Mouse (Mus musculus) neural tube, embryonic 11.5 days (tissue): ENCODE data around the gene Elmo2. TPM values are rescaled to one million over a fixed set of nuclear protein-coding genes. Genes with fewer than 3 reads are reported as not detected.

Source experiments
- ATAC-seq: fragments of 200-750 bp; cut with Nextera tagmentation; 2 replicates; pipeline ENCODE4 v1.8.0; 2017; ENCODE audit warnings: moderate number of reproducible peaks, mild to moderate bottlenecking, moderate TSS enrichment, moderate library complexity; ENCODE audit not compliant: insufficient read depth, low FRiP score, low TSS enrichment
- DNase-seq: peaks from one replicate; pipeline ENCODE4 v3.0.0-alpha.2; 2015; ENCODE audit warnings: low spot score
- H3K27ac ChIP-seq: fragments of 300-500 bp; sonication (generic); 2 replicates; pipeline ENCODE4 v1.5.1; 2014; ENCODE audit warnings: low read depth, mild to moderate bottlenecking, low read length
- H3K27me3 ChIP-seq: fragments of 300-500 bp; sonication (generic); 2 replicates; pipeline ENCODE4 v1.6.1; 2014; ENCODE audit warnings: mild to moderate bottlenecking, low read length, mixed read lengths; ENCODE audit not compliant: control insufficient read depth, insufficient read depth
- H3K36me3 ChIP-seq: fragments of 300-500 bp; sonication (generic); 2 replicates; pipeline ENCODE4 v1.6.1; 2014; ENCODE audit warnings: mild to moderate bottlenecking, low read length, moderate library complexity, mixed read lengths; ENCODE audit not compliant: control insufficient read depth, insufficient read depth
- H3K4me1 ChIP-seq: fragments of 300-500 bp; sonication (generic); 2 replicates; pipeline ENCODE4 v1.6.1; 2014; ENCODE audit warnings: low read length, mixed read lengths; ENCODE audit not compliant: control insufficient read depth, insufficient read depth
- H3K4me2 ChIP-seq: fragments of 300-500 bp; sonication (generic); 2 replicates; pipeline ENCODE4 v1.6.1; 2014; ENCODE audit warnings: low read depth, mild to moderate bottlenecking, moderate library complexity
- H3K4me3 ChIP-seq: fragments of 300-500 bp; sonication (generic); 2 replicates; pipeline ENCODE4 v1.5.1; 2014; ENCODE audit warnings: low read depth, low read length
- H3K9ac ChIP-seq: fragments of 300-500 bp; sonication (generic); 2 replicates; pipeline ENCODE4 v1.6.1; 2014; ENCODE audit warnings: mild to moderate bottlenecking, low read length
- H3K9me3 ChIP-seq: fragments of 300-500 bp; sonication (generic); 2 replicates; pipeline ENCODE4 v1.6.1; 2016; ENCODE audit warnings: low read length; ENCODE audit not compliant: control insufficient read depth
- WGBS: fragments of 180-500 bp; shearing (Covaris S2); extraction: QIAGEN DNeasy Blood & Tissue Kit; methylation state at CpG from one replicate; pipeline ENCODE4 v1.1.7; 2014; 5-methylcytosine and 5-hydroxymethylcytosine counted together
- polyA plus RNA-seq: library from polyadenylated mRNA; unstranded; fragments of >200 nt; fragmentation: Nextera tagmentation; extraction: Ambion mirVana; gene quantifications from 2 replicates; pipeline ENCODE4 v1.2.1, GENCODE M21; 2014

Elmo2 gene
- polyA plus RNA-seq, 1 experiment from 2014 or later = 97.7 TPM

- no peaks in the 10 kb centered on the region for H3K36me3 ChIP-seq
These were observed 42.6 kb downstream of the Elmo2 start for GRCm38 (mm10) chr2:165283644-165284043.

GRCm38 (mm10) chr2:165281779-165282311 lies 44.4 kb downstream of the Elmo2 start:
- ATAC-seq (no peak), DNase-seq (no peak)
- Histone ChIP-seq H3K4me1 (peaks cover 2% of the 10 kb centered on the region), H3K4me2 (no peak overlapping the region), H3K9me3 (no peaks in the 10 kb centered on the region), H3K27me3 (no peaks in the 10 kb centered on the region), H3K27ac (no peak overlapping the region), H3K9ac (no peak overlapping the region), H3K4me3 (no peak overlapping the region), H3K36me3 (no peaks in the 10 kb centered on the region; the same call in 1 of the 2 replicates)
- WGBS = 69% methylated on average over 5 of the region's 6 CpGs

More at GRCm38 (mm10) chr2:165283644-165284043, 42.6 kb downstream of the Elmo2 start:
- H3K9ac ChIP-seq = no peak overlapping the region
- H3K9me3 ChIP-seq = no peaks in the 10 kb centered on the region
- H3K27me3 ChIP-seq = no peaks in the 10 kb centered on the region
- ATAC-seq = no peak
- 89% methylated on average over 3 of the region's 3 CpGs for WGBS
- H3K27ac ChIP-seq = no peak overlapping the region
- H3K4me3 ChIP-seq = no peak overlapping the region
- peaks cover 7% of the 10 kb centered on the region for H3K4me1 ChIP-seq
- no peak overlapping the region for H3K4me2 ChIP-seq
- no peak for DNase-seq

DNA sequence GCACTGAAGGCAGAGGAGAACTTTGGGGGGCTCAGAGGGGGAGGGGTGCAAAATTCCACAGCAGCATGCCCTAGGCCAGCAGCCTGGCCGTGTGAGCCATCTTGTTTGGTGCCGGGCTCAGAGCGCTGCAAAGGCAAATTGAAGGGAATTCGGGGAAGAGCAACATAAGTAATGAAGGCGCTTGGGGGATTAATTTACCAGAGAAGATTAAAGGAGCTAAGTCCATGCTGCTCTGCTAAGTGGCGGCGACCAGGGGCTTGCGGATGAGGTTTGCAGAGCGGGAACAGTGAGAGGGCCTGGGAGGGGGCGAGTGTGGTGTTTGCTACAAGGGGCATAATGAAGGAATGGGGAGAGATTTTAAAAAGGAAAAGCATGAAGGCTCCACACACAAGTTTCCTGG lies 46.9 kb downstream of the Elmo2 start:
- no peaks in the 10 kb centered on the region; the same call in 1 of the 2 replicates for H3K36me3 ChIP-seq
- WGBS = 68% methylated on average over 10 of the region's 10 CpGs

DNA sequence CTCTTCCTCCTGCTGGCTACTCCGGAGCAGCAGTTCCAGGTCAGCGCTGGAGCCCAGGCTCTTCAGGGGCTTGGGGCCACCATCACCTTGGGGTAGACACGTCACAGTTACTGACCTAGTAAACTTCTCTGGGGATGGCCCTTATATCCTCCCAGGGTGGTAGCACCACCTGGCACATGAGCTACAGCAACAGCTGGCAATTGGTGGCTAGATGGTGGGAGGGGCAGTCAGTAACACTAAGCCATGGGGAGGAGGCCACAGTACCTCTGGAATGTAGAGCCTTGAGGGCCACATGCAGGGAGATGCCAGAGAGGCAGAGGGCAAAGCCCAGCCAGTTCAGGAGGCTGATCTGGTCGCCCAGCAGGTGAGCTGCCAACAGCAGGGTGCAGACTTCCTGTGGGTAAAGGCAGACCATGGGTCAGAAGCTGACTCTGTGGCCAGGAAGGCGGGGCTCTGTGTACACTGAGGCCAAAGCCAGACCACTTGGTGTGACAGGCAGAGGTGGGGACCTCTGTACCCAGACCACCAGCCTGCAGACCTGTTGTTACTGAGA lies 49.0 kb downstream of the Elmo2 start:
- Histone ChIP-seq H3K27me3 (no peaks in the 10 kb centered on the region), H3K9ac (no peak overlapping the region), H3K9me3 (no peaks in the 10 kb centered on the region), H3K4me2 (no peak overlapping the region), H3K4me3 (no peak overlapping the region), H3K36me3 (no peaks in the 10 kb centered on the region; the same call in 1 of the 2 replicates), H3K4me1 (peaks cover 5% of the 10 kb centered on the region; the same call in 1 of the 2 replicates), H3K27ac (no peak overlapping the region)
- 86% methylated on average over 5 of the region's 5 CpGs for WGBS
- ATAC-seq (no peak), DNase-seq (no peak)

More for the DNA sequence above, 46.9 kb downstream of the Elmo2 start:
- H3K27me3 ChIP-seq = no peaks in the 10 kb centered on the region
- H3K4me1 ChIP-seq = peaks cover 2% of the 10 kb centered on the region; the same call in 1 of the 2 replicates
- no peak overlapping the region for H3K4me2 ChIP-seq
- ATAC-seq (no peak), DNase-seq (no peak)
- H3K9ac ChIP-seq = no peak overlapping the region
- no peak overlapping the region for H3K4me3 ChIP-seq
- no peak overlapping the region for H3K27ac ChIP-seq
- no peaks in the 10 kb centered on the region for H3K9me3 ChIP-seq

GRCm38 (mm10) chr2:165275824-165276223 lies 50.5 kb downstream of the Elmo2 start:
- 27% methylated on average over 8 of the region's 8 CpGs for WGBS
- DNase-seq (peak; percentile 77), ATAC-seq (peak; percentile 35; the same call in 1 of the 2 replicates)
- H3K4me1 ChIP-seq = peaks cover 11% of the 10 kb centered on the region
- no peaks in the 10 kb centered on the region for H3K27me3 ChIP-seq
- H3K27ac ChIP-seq = no peak overlapping the region
- H3K9ac ChIP-seq = no peak overlapping the region
- H3K9me3 ChIP-seq = no peaks in the 10 kb centered on the region
- no peak overlapping the region for H3K4me2 ChIP-seq
- no peak overlapping the region for H3K4me3 ChIP-seq
- no peaks in the 10 kb centered on the region; the same call in 1 of the 2 replicates for H3K36me3 ChIP-seq

DNA sequence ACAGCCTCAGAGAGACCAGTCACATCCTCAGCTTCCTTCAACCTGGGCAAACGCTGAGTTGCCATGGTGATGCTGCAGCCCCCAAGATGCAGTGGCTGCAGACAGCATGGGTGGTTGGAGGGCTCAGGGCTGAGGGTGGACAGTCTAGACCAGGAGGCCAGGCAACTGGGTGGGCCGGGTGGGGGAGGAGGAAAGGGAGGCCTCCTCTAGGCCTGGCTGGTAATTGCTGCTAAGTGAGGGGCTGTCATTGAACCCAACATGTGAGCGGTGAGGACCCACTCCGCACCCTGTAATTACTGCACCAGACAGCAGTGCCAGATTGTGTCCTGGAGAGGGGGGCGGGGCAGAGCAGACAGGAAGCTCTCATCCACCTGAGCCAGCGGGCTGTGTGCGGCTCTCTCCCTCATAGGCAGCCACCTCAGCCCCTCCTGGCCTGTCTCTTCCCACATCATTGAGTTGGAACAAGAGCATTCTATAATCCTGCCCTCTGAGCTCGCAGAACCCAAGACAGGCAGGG lies 51.1 kb downstream of the Elmo2 start:
- H3K9ac ChIP-seq = no peak overlapping the region
- H3K27me3 ChIP-seq = no peaks in the 10 kb centered on the region
- ATAC-seq (peak; percentile 35), DNase-seq (no peak)
- no peak overlapping the region for H3K27ac ChIP-seq
- 32% methylated on average over 8 of the region's 8 CpGs for WGBS
- no peak overlapping the region for H3K4me2 ChIP-seq
- H3K9me3 ChIP-seq = no peaks in the 10 kb centered on the region
- no peak overlapping the region for H3K4me3 ChIP-seq
- H3K36me3 ChIP-seq = no peaks in the 10 kb centered on the region; the same call in 1 of the 2 replicates
- H3K4me1 ChIP-seq = peaks cover 11% of the 10 kb centered on the region

DNA sequence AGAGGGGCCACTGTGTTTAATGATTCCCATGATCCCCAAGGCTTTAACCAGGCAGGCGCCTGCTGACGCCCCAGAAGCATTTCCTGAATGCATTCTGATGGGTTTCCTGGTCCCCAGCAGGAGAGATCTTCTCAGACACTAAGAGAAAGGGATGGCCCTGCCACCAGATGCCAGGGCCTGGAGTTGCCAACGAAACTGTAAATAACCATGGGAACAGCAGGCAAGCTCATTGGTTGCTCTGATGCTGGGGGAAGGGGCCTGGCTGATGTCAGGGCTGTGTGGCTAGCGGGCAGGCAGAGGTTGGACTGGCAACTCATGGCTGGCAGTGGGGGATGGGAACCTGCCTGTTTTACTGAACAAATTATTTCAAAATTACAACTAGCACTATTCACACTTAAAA lies 52.7 kb downstream of the Elmo2 start:
- Histone ChIP-seq H3K9me3 (no peaks in the 10 kb centered on the region), H3K27ac (no peak overlapping the region), H3K36me3 (no peaks in the 10 kb centered on the region; the same call in 1 of the 2 replicates), H3K4me1 (peaks cover 11% of the 10 kb centered on the region), H3K27me3 (no peaks in the 10 kb centered on the region), H3K4me3 (no peak overlapping the region), H3K4me2 (no peak overlapping the region), H3K9ac (no peak overlapping the region)
- ATAC-seq (no peak), DNase-seq (no peak)
- WGBS = 36% methylated on average over 4 of the region's 4 CpGs

DNA sequence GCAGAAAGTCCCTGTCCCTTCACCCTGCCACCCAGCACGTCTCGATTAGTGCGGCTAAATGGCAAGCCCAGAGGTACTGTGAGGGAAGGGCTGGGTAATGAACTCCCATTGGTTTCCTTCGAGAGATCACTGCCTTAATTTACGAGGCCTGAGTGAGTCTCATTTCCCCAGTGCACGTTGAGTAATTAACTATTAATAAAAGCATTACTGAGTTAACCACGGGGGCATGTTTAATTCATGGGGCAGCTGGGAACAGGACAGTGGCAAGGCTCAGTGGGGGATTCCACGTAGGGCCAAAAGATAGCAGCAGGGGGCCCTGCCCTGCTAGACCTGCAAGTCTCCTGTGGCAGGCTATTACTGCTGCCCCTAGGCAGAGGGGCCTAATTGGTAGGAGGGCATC lies 55.0 kb downstream of the Elmo2 start:
- 0 out of 2 replicates have a peak, but pooled peaks cover 2% of the 10 kb centered on the region for H3K27me3 ChIP-seq
- no peaks in the 10 kb centered on the region for H3K9me3 ChIP-seq
- H3K4me3 ChIP-seq = no peak overlapping the region
- H3K27ac ChIP-seq = no peak overlapping the region
- peaks cover 11% of the 10 kb centered on the region for H3K4me1 ChIP-seq
- H3K4me2 ChIP-seq = no peak overlapping the region
- DNase-seq (no peak), ATAC-seq (no peak; the same call in 1 of the 2 replicates)
- WGBS = 11% methylated on average over 8 of the region's 8 CpGs
- H3K9ac ChIP-seq = no peak overlapping the region
- no peaks in the 10 kb centered on the region for H3K36me3 ChIP-seq

- DNase-seq (no peak), ATAC-seq (0 out of 2 replicates have a peak, but pooled peaks have one; percentile 28)
- Histone ChIP-seq H3K4me3 (no peak overlapping the region), H3K27ac (no peak overlapping the region), H3K4me2 (no peak overlapping the region), H3K9me3 (no peaks in the 10 kb centered on the region), H3K27me3 (0 out of 2 replicates have a peak, but pooled peaks cover 2% of the 10 kb centered on the region), H3K9ac (no peak overlapping the region), H3K36me3 (no peaks in the 10 kb centered on the region), H3K4me1 (peaks cover 11% of the 10 kb centered on the region)
- WGBS = 61% methylated on average over 7 of the region's 7 CpGs
These were observed 55.4 kb downstream of the Elmo2 start for GRCm38 (mm10) chr2:165270858-165271257.
